Mouse (Mus musculus) kidney, embryonic 14.5 days (tissue): ENCODE data around the gene Ncbp1. TPM values are rescaled to one million over a fixed set of nuclear protein-coding genes. Genes with fewer than 3 reads are reported as not detected.

Experiments used
- ATAC-seq: fragments of 200-750 bp; cut with Nextera tagmentation; 2 replicates; pipeline ENCODE4 v1.8.0; 2017; ENCODE audit warnings: moderate number of reproducible peaks, mild to moderate bottlenecking, moderate TSS enrichment, moderate library complexity; ENCODE audit not compliant: low FRiP score, low TSS enrichment
- H3K27ac ChIP-seq: fragments of 300-500 bp; sonication (generic); 2 replicates; pipeline ENCODE4 v1.5.1; 2014; ENCODE audit warnings: low read depth, mild to moderate bottlenecking, low read length, moderate library complexity, mixed read lengths
- H3K27me3 ChIP-seq: fragments of 300-500 bp; sonication (generic); 2 replicates; pipeline ENCODE4 v1.6.1; 2014; ENCODE audit warnings: mild to moderate bottlenecking, low read length; ENCODE audit not compliant: control insufficient read depth, insufficient read depth
- H3K36me3 ChIP-seq: fragments of 300-500 bp; sonication (generic); 2 replicates; pipeline ENCODE4 v1.6.1; 2014; ENCODE audit warnings: low read length, mixed read lengths; ENCODE audit not compliant: control insufficient read depth, insufficient read depth
- H3K4me1 ChIP-seq: fragments of 300-500 bp; sonication (generic); 2 replicates; pipeline ENCODE4 v1.6.1; 2014; ENCODE audit warnings: low read length, mixed read lengths; ENCODE audit not compliant: control insufficient read depth, insufficient read depth
- H3K4me2 ChIP-seq: fragments of 300-500 bp; sonication (generic); replicated peaks from 2 replicates; pipeline ENCODE4 v1.6.1; 2014; ENCODE audit warnings: low read depth, mild to moderate bottlenecking, low read length
- H3K4me3 ChIP-seq: fragments of 300-500 bp; sonication (generic); 2 replicates; pipeline ENCODE4 v1.5.1; 2014; ENCODE audit warnings: mild to moderate bottlenecking, low read length
- H3K9ac ChIP-seq: fragments of 300-500 bp; sonication (generic); 2 replicates; pipeline ENCODE4 v1.6.1; 2014; ENCODE audit warnings: low read depth, mild to moderate bottlenecking, low read length, moderate library complexity
- H3K9me3 ChIP-seq: fragments of 300-500 bp; sonication (generic); 2 replicates; pipeline ENCODE4 v1.6.1; 2016; ENCODE audit warnings: low read length; ENCODE audit not compliant: control insufficient read depth
- WGBS: fragments of 180-500 bp; shearing (Covaris S2); extraction: QIAGEN DNeasy Blood & Tissue Kit; methylation state at CpG from one replicate; pipeline ENCODE4 v1.1.7; 2014; 5-methylcytosine and 5-hydroxymethylcytosine counted together
- polyA plus RNA-seq: library from polyadenylated mRNA; unstranded; fragments of >200 nt; fragmentation: Nextera tagmentation; extraction: Ambion mirVana; gene quantifications from 2 replicates; pipeline ENCODE4 v1.2.1, GENCODE M21; 2014

Gene Ncbp1
- 70.5 and 106 TPM in 2 replicates for polyA plus RNA-seq

DNA sequence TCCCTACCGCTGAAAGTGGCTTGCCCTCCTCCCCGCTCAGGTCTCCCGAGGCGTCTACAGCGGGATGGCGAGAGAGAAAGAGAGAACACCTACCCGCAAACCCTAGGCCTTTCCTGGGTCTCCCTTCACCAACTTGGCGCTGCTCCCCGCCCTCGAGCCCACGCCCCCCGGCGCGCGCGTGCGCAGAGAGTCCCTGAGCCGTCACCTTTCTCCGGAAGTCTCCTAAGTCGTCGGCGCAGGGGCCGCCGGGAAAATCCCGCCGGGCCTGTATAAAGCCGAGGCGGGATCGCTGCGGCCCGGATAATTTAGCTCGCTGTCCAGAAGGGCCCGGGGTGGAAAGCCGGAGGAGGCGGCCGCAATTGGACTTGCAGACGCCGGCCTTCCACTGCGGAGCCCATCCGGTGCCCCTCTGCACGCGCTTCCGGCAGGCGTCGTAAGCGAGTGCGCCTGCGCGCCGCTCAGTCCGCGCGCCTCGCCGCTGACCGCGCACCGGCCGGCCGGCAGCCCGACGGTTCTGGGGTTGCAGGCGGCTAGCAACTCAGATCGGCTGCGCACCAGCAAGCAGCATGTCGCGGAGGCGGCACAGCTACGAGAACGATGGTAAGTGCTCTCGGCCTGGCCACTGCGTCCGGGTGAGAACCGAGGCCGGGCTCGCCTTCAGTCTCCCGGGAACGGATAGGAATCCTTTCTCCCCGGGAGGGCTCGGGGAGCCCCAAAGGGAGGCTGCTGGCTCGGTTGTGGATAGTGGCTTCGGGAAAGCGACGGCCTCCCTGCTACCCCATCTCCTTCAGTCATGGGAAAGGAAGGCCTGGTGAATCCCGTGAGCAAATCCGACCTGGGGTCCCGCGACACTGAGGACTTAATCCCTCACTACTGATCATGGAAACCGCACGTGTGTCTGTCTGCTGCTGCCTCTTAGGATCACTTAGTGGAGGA is at the start of gene Ncbp1, which contains the start of gene Tstd2:
Gene Ncbp1 (plus strand): TSS at position 327 of the 936 bp plus-strand sequence.
Gene Tstd2 (minus strand): TSS at position 408 of the 936 bp plus-strand sequence.
- H3K4me3 ChIP-seq, result peak within 1 kb of the TSS; percentile 97
- ATAC-seq, result peak; percentile 87
- under 1% methylated on average over 89 of the region's 90 CpGs for WGBS
- H3K36me3 ChIP-seq, result peaks cover 23% of the 10 kb centered on the region
- no peaks in the 10 kb centered on the region for H3K9me3 ChIP-seq
- H3K27ac ChIP-seq, result peak within 1 kb of the TSS; percentile 99
- peak within 1 kb of the TSS; percentile 96 for H3K9ac ChIP-seq
- peak within 1 kb of the TSS; percentile 70 for H3K4me2 ChIP-seq
- peaks cover 21% of the 10 kb centered on the region for H3K4me1 ChIP-seq
- H3K27me3 ChIP-seq, result no peaks in the 10 kb centered on the region

DNA sequence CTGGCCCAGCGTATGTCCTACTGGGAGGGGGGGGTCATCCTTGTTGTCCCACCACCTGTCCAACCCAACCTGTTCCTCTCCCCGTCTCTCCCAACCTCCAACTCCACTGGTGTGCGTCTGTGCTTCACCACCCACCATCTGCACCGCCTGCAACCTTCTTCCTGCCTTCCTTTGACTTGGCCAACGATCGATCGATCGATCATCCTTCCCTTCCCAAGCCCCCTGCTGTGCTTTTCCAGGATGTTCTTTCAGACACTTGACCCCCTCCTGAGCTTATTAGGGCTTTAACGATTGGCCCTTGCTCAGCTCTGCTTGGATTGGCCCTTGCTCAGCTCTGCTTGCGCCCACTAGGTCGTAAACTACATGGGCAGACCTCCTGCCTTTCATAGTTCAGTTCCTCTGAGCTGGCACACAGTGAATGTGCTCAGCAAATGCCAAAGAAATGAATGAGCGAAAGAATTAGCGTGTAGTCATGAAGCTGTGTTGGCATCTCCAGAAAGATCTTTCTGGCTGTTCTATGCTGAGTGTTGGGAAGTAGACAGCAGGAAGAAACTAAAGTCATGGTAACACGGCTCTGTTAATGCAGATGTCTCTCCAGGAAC is 48.8 kb upstream of the Ncbp1 start:
- Histone ChIP-seq H3K9ac (no peak overlapping the region), H3K27me3 (no peaks in the 10 kb centered on the region), H3K36me3 (no peaks in the 10 kb centered on the region), H3K9me3 (no peaks in the 10 kb centered on the region), H3K27ac (no peak overlapping the region), H3K4me3 (no peak overlapping the region), H3K4me1 (0 out of 2 replicates have a peak, but pooled peaks cover 4% of the 10 kb centered on the region), H3K4me2 (no peak overlapping the region)
- no peak; the same call in 1 of the 2 replicates for ATAC-seq
- 74% methylated on average over 14 of the region's 14 CpGs for WGBS

DNA sequence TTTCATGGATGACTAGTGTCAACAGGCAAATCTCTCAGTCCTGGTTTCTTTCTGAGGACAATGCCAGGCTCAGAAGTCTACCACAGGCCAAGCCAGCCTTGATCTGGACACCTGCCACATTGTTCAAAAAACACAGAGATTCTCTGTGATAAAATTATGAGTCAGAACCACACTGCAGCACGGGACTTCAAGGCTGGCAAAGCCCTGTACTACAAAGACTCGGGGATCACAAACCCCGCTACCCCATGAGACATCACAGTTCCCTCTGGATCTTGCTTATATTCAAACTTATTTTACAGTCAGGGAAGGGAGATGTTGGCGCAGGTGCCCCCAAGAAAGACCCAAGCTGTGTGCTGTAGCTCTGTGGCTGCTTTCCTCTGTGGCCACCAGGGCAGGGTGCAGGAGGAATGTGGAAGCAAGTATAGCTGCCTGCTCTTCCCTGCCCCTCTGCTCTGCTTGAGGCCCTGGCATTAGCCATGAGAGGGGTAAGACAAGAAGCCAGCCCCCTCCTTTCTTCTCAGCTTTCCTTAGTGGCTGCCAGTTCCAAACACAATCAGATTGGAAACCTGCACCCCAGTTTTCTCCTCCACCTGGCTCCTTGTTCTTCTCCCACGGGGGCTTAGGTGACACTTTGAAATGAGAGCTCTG is 45.9 kb upstream of the Ncbp1 start:
- no peaks in the 10 kb centered on the region for H3K36me3 ChIP-seq
- WGBS, result 82% methylated on average over 5 of the region's 5 CpGs
- no peak for ATAC-seq
- no peak overlapping the region for H3K4me2 ChIP-seq
- no peak overlapping the region for H3K27ac ChIP-seq
- H3K9ac ChIP-seq, result no peak overlapping the region
- no peak overlapping the region for H3K4me3 ChIP-seq
- H3K9me3 ChIP-seq, result no peaks in the 10 kb centered on the region
- no peaks in the 10 kb centered on the region for H3K27me3 ChIP-seq
- H3K4me1 ChIP-seq, result no peaks in the 10 kb centered on the region

DNA sequence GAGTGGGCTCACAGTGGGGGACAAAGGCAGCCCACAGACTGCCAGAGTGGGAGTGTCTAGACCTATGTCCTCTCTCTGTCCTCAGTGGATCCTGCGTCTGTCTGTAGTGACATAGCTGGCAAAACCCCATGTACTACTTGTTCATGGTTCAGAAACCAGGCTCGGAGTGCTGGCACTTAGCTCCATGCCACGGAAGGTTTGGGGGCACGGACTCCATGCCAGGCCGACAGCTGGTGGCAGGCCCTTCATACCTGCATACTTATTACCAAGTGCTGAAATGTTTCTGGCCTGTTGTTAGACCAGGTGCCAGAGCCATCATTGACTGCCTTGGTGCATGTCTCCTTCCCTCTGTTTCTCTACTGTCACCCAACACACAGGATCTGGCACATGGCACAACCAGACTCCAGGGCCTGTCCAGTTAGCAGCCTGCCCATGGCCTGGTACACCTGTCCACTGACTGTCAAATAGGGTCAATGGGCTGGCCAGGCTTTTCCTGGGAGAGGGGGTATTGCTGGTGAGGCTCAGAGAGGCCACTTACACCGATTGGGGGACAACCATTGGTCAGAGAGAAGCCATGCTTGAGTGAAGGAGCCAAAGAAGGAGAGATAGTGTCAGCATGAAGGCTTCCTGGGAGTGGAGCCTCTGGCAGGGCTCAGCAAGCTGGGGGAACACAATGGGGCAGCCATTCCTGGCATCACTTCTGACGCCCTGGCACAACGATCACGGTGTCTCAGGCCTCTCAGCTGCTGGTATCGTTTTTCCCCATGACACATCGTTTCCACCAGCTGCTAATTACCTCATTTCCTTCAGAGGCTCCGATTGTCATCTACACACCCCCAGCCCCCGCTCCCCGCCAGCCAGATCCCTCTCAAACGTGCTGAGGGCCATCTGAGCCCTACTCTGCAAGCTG is 43.2 kb upstream of the Ncbp1 start:
- no peak for ATAC-seq
- H3K36me3 ChIP-seq, result no peaks in the 10 kb centered on the region

DNA sequence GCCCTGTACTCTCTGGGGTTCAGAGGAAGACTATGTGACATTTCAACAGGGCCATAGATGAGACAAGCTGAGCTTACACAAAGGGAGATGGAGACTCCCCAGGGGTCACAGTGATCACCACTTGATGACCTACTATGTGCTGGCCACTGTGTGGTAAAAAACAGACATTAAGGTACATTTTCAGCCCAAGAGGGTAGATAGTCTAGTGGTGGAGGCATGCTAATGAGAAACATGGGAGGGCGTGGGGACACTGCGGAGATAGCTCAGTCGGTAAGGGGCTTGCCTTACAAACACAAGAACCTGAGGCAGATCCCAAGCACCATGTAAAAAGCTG is 42.6 kb upstream of the Ncbp1 start:
- Histone ChIP-seq H3K9me3 (no peaks in the 10 kb centered on the region), H3K27me3 (no peaks in the 10 kb centered on the region), H3K4me1 (peaks cover 11% of the 10 kb centered on the region; the same call in 1 of the 2 replicates), H3K36me3 (no peaks in the 10 kb centered on the region), H3K9ac (no peak overlapping the region), H3K4me2 (no peak overlapping the region), H3K4me3 (no peak overlapping the region), H3K27ac (no peak overlapping the region)
- no peak for ATAC-seq
- 91% methylated on average over 3 of the region's 3 CpGs for WGBS

More for the DNA sequence above, 43.2 kb upstream of the Ncbp1 start:
- no peak overlapping the region for H3K27ac ChIP-seq
- H3K4me3 ChIP-seq, result no peak overlapping the region
- H3K9me3 ChIP-seq, result no peaks in the 10 kb centered on the region
- no peaks in the 10 kb centered on the region for H3K27me3 ChIP-seq
- 54% methylated on average over 15 of the region's 15 CpGs for WGBS
- no peak overlapping the region for H3K9ac ChIP-seq
- 0 out of 2 replicates have a peak, but pooled peaks cover 5% of the 10 kb centered on the region for H3K4me1 ChIP-seq
- H3K4me2 ChIP-seq, result no peak overlapping the region

DNA sequence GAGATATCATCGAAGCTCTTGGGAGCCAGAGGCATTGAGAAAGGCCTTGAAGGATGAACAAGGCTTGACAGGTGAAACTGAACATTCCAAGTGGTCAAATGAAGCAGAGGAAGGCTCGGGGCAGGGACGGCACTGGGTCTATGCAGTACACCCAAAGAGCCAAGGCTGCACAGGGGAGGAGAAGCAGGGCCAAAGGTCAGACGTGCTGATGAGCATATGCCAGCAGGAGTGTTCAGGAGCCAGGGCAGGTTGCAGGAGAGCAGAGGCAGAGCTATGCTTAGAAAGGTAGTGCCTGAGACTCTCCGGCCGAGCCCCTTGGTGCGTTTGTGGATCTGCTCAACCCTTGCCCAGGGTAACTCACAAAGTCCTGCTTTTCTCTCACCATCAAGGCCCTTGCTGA is 41.9 kb upstream of the Ncbp1 start:
- no peaks in the 10 kb centered on the region for H3K9me3 ChIP-seq
- no peak overlapping the region for H3K4me2 ChIP-seq
- H3K4me1 ChIP-seq, result peaks cover 19% of the 10 kb centered on the region; the same call in 1 of the 2 replicates
- H3K27me3 ChIP-seq, result no peaks in the 10 kb centered on the region
- no peak for ATAC-seq
- H3K4me3 ChIP-seq, result no peak overlapping the region
- no peak overlapping the region for H3K27ac ChIP-seq
- 89% methylated on average over 7 of the region's 7 CpGs for WGBS
- no peaks in the 10 kb centered on the region for H3K36me3 ChIP-seq
- no peak overlapping the region for H3K9ac ChIP-seq

DNA sequence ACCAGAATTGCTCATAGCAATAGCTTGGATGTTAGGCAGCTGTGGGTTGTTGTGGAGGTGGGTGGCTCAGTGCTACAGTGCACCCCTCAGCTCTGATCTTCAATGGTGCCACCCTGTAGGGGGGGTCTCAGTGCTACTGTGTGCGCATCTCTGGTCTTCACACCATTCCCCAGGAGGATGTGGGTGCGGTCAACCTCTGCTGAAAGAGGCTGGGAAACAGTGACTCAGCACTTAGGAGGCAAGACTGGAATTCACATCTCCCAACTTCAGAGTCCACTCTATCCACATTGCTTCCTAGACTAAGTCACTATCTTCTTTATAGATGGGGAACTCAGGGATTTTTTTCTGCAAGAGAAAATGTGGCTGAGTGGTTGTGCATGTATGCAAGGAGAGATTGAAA is 40.8 kb upstream of the Ncbp1 start:
- Histone ChIP-seq H3K27ac (no peak overlapping the region), H3K9me3 (peaks cover 2% of the 10 kb centered on the region; the same call in 1 of the 2 replicates), H3K27me3 (no peaks in the 10 kb centered on the region), H3K4me3 (no peak overlapping the region), H3K4me2 (no peak overlapping the region), H3K9ac (no peak overlapping the region), H3K36me3 (no peaks in the 10 kb centered on the region), H3K4me1 (peaks cover 21% of the 10 kb centered on the region; the same call in 1 of the 2 replicates)
- WGBS, result 81% methylated on average over 2 of the region's 2 CpGs
- no peak for ATAC-seq

DNA sequence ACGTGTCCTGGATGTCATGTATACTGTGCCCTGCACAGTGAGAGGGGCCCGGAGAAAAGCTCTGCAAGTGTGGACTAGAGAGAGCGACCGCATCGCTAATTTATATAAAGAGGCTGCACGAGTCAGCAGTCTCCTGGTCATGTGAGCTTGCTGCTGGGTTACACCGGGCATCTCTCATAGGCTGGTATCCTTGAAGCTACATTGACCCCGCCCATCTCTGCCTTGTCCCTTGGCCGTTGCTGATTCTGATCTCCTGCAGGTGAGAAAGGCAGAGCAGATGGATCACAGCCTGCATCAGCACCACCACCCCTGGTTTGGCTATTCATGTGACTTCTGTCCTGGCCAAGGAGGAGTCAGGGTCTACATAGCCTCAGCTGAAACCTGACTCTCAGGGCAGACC is 39.3 kb upstream of the Ncbp1 start:
- WGBS, result 67% methylated on average over 9 of the region's 9 CpGs
- no peaks in the 10 kb centered on the region for H3K27me3 ChIP-seq
- 0 out of 2 replicates have a peak, but pooled peaks have one; percentile 10 for ATAC-seq

More for the DNA sequence above, 39.3 kb upstream of the Ncbp1 start:
- H3K4me2 ChIP-seq, result no peak overlapping the region
- no peak overlapping the region for H3K27ac ChIP-seq
- no peaks in the 10 kb centered on the region for H3K36me3 ChIP-seq
- no peak overlapping the region for H3K9ac ChIP-seq
- H3K4me3 ChIP-seq, result no peak overlapping the region
- peaks cover 2% of the 10 kb centered on the region; the same call in 1 of the 2 replicates for H3K9me3 ChIP-seq
- peaks cover 21% of the 10 kb centered on the region; the same call in 1 of the 2 replicates for H3K4me1 ChIP-seq
